Mouse (Mus musculus) adrenal gland, adult 2 months (tissue): ENCODE results near the gene Sirt7. TPM values are rescaled to one million over a fixed set of nuclear protein-coding genes. Genes with fewer than 3 reads are reported as not detected.
A peak's percentile ranks its signal among the peaks of the same experiment; 100 is the strongest.

ENCODE experiments used
- DNase-seq: peaks from one replicate; pipeline ENCODE4 v3.0.0; 2021
- polyA plus RNA-seq: library from polyadenylated mRNA; depleted of rRNA; stranded (reverse); fragments of >200 nt; gene quantifications from 2 replicates; pipeline ENCODE4 v1.2.3, GENCODE M21; 2012
- total RNA-seq, 2 experiments: library from RNA; stranded (reverse); gene quantifications; 2 replicates each; pipeline ENCODE4 v1.2.3; 2021

Gene Sirt7
- total and polyA plus RNA-seq, 3 experiments, result 54.2 to 128 (median 69.5) TPM

- DNase-seq, result no peak
These were observed 16.2 kb upstream of the Sirt7 start for GRCm38 (mm10) chr11:120641255-120641654.

DNA sequence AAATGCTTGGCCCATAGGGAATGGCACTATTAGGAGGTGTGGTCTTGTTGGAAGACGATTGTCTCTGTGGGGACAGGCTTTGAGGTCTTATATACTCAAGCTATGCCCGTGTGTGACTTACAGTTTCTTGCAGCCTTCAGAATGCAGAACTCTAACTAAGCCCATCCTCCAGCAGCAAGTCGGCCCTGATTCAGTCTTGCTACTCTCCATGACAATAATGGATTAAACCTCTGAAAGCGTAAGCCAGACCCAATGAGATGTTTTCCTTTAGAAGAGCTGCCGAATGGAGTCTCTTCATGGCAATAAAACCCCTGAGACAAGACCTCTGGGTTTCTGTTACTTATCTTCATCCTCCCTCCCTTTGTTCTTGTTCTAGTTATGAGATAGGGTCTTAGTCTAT, 9.8 kb upstream of the Sirt7 start:
- DNase-seq, result no peak

- DNase-seq, result peak; percentile 96
These were observed 8.7 kb upstream of the Sirt7 start, which contains the start of gene Mafg for GRCm38 (mm10) chr11:120633520-120634343. Mafg (minus strand) TSS chr11:120633600.

DNA sequence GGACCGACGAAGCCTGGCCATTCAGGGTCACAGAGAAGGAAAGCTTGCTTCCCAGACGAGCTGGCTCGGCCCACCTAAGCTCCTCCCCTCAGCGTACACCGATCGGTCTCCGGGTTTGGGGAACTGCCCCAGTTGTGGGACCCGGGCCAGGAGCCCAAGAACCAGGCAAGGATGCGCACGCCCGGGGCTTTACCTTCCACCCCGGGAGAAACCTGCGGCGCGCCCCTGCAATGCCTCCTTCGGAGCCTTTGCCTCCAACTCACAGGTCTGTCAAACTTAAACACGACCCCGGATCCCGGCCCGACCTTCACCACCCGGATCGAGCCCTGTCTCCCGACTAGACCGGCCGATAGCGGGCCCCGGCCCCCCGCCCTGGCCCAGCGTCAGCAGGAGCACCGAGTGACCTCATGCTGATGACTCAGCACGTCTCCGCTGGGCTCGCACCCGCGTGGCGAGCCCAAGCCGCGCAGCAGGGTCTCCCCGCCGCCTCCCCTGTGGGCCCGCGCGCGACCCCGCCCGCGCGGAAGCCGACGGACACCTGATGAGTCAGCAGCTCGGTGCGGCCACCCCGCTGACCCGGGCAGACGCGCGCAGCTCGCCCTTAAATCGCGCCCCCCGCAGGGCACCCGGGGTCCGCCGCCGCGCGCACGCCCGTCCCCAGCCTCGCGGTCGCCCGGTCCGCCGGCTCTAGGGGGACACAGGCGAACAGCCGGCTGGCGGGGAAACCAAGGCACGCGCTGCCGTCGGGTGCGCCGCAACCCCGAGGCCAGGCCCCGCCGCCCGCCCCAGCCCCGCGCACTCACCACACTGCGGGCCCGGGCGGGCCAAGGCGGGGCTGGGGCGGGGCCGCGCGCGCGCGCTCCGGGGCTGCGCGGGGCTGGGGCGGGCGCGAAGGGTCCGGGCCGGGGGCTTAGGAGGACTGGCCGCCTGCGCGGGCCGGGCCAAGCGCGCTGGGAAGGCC, 7.8 kb upstream of the Sirt7 start:
- DNase-seq, result peak; percentile 92

- DNase-seq, result no peak
These were observed 6.8 kb upstream of the Sirt7 start for GRCm38 (mm10) chr11:120631726-120632448.

DNA sequence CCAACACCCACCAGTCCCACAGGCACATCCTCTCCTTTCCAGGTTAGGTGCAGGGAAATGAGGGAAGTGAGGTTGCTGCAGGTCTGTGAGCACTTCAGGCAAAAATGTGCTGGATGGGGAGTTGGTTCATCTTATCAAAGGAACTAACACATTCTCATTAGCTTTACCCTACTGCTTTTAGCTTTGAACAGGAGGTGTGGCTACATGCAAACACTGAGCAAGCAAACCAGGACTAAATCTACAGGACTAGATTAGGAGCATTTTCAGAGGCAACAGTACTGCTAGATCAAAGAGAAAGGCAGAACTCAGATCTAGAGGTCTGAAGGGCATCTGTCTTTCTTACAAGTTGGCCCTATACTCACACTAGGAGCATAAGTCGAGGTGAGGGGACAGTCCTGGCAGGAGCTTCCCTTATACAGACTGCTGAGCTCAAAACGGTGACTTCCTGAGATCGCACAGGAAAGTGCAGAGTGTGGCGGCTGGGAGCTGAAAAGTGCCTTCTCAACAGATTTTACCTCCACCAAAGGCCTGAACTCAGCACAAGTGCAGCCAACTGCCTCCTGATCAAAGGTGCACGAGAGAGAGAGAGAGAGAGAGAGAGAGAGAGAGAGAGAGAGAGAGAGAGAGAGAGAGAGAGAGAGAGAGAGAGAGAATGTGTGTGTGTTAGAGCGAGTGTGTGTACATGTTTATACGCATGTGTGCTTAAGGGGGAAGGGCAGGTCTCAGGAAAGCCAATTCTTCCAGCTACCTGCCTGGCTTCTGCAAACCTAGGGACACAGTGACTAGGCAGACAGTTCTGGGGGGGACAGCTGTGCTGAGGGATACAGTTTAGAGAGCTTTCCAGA, 6.1 kb upstream of the Sirt7 start:
- DNase-seq, result no peak

DNA sequence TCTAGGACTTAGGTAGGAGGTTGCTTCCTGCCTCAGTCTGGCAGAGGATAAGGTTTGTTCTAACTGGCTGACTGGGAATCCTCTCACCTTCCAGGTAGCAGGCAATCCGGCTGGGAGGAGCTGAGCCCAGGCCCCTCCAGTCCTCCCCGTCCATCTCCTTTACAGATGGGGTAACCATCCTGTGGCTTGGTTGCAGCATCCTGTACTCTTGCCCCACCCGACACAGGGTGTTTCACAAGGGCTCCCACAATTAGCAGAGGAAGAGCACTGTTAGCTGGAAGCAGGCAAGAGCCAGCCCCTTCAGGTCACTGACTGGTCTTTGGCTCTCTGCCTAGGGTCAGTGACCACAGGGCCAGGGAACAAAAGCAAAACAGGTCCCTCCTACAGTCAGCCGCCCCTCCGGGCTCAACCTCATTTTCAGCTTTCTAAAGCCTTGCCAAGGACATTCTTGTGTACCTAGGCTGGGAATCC, 5.4 kb upstream of the Sirt7 start:
- DNase-seq, result peak; percentile 75

DNA sequence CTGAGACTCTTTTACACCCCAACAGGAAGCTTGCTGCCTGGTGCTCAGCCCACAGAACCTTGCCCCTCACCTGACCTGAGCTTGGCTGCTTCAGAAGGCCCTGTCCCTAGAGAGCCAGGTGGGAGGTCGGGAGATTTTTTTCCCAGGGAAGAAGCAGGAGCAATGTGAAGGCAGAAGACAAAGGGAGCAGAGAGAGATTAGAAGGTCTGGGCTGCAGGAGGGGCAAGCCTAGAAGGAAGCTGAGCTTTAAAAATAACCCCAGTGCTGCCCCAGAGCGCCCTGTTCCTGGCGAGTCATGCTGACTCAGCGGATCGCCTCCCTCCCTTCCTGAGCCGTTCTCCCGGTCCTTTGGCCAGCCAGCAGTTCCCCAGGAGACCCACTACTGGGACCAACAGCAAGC, 4.9 kb upstream of the Sirt7 start:
- DNase-seq, result peak; percentile 76

- DNase-seq, result peak; percentile 77
These were observed 4.3 kb upstream of the Sirt7 start for GRCm38 (mm10) chr11:120629341-120629730.

- no peak for DNase-seq
These were observed 3.7 kb upstream of the Sirt7 start for GRCm38 (mm10) chr11:120628601-120629340.

- no peak for DNase-seq
These were observed 2.6 kb upstream of the Sirt7 start for GRCm38 (mm10) chr11:120627468-120628300.

DNA sequence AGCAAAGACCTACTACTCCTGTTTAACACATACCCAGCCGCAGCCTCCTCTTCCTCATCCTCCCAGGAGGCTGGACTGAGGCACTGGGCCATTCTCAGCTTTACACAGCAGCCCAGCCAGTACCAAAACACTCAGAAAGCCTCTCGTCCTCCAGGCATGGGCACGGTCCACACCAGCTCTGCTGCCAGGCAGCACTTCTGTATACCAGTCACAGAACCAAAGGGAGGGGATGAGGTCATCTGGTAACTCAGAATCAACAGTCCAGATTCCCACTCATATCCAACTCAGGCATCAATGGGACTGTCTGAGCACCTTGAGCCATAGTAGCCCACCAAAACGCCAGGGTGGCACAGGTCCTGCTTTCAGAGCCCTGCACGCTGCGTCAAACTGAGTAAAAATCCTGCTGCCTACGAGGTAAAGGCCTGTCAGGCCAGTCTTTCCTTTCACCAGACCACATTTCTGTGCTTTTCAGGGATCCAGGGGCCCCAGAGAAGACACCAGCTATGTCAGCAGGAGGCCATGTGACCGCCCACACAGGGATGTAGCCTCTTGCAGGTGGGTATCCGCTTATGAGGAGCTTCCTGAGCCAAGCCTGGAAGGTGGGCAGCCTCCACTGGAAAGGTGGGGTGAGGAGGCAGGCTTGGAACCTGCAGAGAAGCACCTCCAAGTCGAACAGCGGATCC, 1.9 kb upstream of the Sirt7 start:
- DNase-seq, result no peak

DNA sequence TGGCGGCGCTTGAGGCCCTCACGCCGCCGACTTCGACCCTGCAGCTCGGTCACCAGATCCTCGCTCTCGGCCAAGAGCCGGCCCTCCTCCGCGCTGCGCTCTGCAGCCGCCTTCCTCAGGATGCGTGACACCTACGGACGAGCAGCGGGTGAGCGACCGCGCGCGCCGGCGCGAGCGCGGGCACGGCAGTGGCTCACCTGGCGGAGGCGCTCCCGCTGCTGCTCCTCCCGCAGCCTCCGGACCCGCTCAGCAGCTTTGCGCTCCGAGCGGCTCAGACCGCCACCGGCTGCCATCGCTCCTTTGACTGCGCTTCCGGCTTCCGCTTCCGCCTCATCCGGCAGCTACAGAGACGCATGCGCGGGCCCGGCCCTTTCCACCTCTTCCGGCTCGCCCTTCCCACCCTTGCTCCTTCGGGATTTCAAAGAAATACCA, 344 bp downstream of the Sirt7 start:
- DNase-seq, result peak; percentile 91

- peak; percentile 80 for DNase-seq
These were observed 920 bp downstream of the Sirt7 start for GRCm38 (mm10) chr11:120623961-120624679.

DNA sequence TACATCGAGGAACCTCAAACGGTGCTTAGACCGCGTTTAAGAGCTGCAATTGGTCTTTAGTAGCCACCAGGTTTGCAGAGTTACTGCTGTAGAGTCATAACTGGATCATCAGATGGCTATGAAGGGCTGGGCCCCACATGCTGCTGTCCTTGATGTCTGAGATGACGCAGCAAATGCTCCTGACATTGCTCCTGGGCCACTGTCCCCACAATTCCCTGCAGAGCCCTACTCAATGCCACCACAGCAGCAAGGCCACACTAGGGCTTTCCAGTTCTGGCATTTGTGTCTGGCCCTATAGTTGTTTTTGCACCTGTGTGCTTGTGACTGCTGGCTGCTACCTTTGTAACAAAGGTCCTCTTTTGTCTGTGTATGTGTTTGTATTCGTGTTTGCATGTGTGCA, 2.2 kb downstream of the Sirt7 start:
- peak; percentile 78 for DNase-seq

DNA sequence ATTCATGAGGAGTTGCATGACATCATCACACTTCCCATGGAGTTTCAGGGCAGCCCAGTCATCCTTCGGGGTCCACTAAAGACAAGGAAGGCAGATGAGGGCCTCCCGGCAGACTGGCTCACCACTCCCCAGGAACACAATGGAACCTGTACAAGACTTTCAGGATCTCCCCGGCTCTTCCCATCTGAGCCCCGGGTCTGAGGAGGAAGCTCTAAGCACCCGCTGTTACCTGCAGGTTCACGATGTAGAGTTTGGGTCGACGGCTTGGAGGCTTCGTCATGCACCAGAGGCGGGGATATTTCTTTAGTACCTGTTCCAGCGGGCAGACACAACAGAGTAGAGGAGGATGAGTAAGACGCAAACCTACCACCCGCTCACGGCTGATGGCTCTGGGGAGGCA, 4.8 kb downstream of the Sirt7 start:
- DNase-seq, result peak; percentile 1

- DNase-seq, result peak; percentile 55
These were observed 6.2 kb downstream of the Sirt7 start for GRCm38 (mm10) chr11:120618619-120619535.
